Mouse (Mus musculus) cortical plate, adult 2 months (tissue): ENCODE measurements at regions not wholly inside any gene's neighbourhood (a gene's known extent, or its start where the extent isn't known, plus 50 kb on each side); places are given as distances from the start of the nearest gene placed in this dataset.

Source experiments
- H3K27ac ChIP-seq: fragments of 200-500 bp; 2 replicates; pipeline ENCODE4 v1.5.1; 2012; ENCODE audit warnings: low read length, control low read depth, inconsistent platforms; ENCODE audit not compliant: insufficient read depth
- H3K4me1 ChIP-seq: fragments of 200-500 bp; 2 replicates; pipeline ENCODE4 v1.6.1; 2011; ENCODE audit warnings: low read length; ENCODE audit not compliant: control insufficient read depth, insufficient read depth
- H3K4me3 ChIP-seq: fragments of 200-500 bp; 2 replicates; pipeline ENCODE4 v1.5.1; 2011; ENCODE audit warnings: mild to moderate bottlenecking, low read length, control low read depth; ENCODE audit not compliant: insufficient read depth
- CTCF ChIP-seq: fragments of 200-500 bp; IDR thresholded peaks from 2 replicates; pipeline ENCODE4 v1.5.1; 2011; ENCODE audit warnings: mild to moderate bottlenecking, control low read depth, low read length; ENCODE audit not compliant: insufficient read depth; ENCODE audit errors: extremely low read depth
- POLR2A ChIP-seq: fragments of 200-500 bp; IDR thresholded peaks from 2 replicates; pipeline ENCODE4 v1.6.1; 2011; ENCODE audit warnings: mild to moderate bottlenecking, low read length, control low read depth; ENCODE audit not compliant: insufficient read depth; ENCODE audit errors: extremely low read depth

DNA sequence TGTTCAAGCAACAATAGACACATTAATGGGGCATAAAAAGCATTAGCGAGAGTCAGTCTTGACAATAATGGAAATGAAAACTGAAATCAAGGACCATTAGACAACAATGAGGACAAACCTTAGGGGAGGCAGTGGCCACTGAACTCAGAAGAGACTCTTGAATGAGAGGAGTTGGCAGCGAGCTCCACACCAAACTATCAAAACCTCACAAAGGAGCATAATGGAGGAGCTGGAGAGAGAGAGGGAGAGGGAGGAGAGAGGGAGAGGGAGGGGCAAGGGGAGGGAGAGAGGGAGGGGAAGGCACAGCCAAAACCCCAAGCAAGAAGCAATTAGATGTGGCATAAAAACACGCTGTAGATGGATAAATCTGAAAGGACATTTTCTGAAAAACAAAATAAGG lies 227.4 kb upstream of the Msx2 start:
- Histone ChIP-seq H3K4me1 (no peaks in the 10 kb centered on the region), H3K27ac (no peak overlapping the region), H3K4me3 (no peak overlapping the region)
- no peak for TF ChIP-seq POLR2A
- no peak for TF ChIP-seq CTCF

DNA sequence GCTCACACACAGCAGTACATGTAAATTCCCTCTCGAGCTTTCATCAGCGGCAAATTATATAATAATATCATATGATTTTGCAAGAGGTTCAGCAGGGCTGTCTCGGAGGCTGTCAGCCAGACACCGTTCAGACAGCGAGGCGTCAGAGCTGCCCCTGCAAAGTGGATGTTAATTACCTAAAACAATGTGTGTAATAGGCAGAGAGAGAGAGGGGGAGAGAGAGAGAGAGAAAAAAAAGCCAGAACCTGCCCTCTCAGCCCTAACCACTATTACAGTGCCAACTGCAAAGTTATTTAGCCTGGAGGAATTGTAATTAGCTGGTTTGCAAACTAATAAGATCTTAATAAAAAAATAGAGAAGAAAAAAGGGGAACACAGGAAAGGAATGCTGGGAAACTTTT lies 225.1 kb upstream of the Msx2 start:
- H3K4me1 ChIP-seq, result no peaks in the 10 kb centered on the region
- H3K27ac ChIP-seq, result no peak overlapping the region
- H3K4me3 ChIP-seq, result no peak overlapping the region
- TF ChIP-seq POLR2A (no peak), CTCF (no peak)

DNA sequence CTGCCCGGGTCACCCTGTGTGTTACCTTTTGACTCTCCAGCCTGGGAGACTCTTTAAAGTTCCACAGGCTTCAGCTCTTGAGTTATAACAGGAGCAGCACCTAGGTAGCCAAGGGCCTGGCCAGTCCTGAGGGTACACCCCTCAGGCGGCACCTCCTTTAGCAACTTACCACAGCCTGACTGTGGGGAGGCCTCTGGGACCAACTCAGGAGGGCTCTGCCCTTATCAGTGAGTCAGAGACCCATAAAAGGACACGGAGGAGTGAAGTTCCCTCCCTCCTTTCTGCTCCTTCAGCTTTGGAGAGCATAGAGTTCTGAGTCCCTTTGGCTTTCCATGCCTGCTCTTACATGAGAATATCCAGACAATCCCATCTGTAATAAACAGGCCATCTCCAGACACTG lies 222.5 kb upstream of the Msx2 start:
- TF ChIP-seq POLR2A (no peak), CTCF (no peak)
- H3K4me3 ChIP-seq, result no peak overlapping the region
- H3K27ac ChIP-seq, result no peak overlapping the region
- H3K4me1 ChIP-seq, result no peaks in the 10 kb centered on the region

DNA sequence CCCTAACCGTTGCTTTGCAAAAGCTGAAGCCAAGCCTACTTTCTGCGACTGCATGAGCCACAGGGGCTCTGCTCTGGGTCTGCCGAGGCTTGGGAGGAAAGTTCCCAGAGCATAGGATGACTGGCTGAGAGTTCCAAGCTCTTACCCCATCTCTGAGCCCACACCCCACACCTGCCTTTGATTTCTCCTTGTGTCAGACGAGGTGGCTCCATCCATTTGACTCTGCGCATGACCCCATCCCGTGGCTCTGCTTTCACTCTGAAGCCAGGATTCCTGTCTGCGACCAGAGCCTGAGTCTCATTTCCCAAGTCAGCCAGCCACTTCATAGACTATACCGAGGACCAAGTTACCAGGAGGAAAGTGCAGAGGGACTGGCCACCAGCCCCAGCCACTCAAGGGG lies 216.1 kb upstream of the Msx2 start:
- no peak overlapping the region for H3K27ac ChIP-seq
- H3K4me1 ChIP-seq, result no peaks in the 10 kb centered on the region
- H3K4me3 ChIP-seq, result no peak overlapping the region
- no peak for TF ChIP-seq POLR2A
- no peak for TF ChIP-seq CTCF

DNA sequence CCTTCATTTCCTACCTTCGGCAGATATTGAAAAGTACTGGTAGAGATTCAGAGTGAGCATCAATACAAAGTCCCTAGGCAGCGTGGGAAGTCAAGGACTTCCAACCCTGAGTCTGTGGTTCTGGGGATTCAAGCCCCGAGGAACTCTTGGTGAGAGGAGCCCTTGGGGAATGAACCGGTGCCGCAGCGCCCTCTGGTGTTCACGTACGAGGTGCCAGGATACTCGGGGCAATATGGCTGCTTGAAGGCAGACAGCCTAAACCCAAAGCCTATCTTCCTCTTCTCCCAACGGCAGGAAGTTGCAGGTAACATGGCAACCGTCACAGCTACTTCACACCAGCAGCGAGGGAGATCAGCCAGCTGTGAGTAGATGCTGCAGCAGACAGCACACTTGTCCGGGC lies 215.6 kb upstream of the Msx2 start:
- Histone ChIP-seq H3K4me3 (no peak overlapping the region), H3K27ac (no peak overlapping the region), H3K4me1 (no peaks in the 10 kb centered on the region)
- TF ChIP-seq POLR2A (no peak), CTCF (peak; percentile 82)

DNA sequence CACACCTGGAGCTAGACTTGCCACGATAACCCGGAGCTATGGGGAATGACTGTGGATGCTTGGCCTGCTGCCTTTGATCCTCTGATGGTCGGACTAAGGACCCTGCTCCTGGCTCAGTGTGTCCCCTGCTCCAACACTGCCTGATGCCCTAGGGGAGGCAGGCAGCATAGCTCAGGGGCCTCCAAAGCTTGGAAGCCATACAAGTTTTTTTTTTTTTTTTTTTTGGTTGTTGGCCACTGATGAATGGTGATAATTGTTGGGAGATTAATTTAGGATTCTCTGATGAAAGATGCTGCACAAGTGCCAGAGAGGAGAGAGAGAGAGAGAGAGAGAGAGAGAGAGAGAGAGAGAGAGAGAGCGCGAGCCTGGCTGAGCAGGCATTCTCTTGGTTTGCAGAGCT lies 211.6 kb upstream of the Msx2 start:
- TF ChIP-seq POLR2A, result no peak
- TF ChIP-seq CTCF, result no peak
- Histone ChIP-seq H3K4me3 (no peak overlapping the region), H3K4me1 (no peaks in the 10 kb centered on the region), H3K27ac (no peak overlapping the region)

DNA sequence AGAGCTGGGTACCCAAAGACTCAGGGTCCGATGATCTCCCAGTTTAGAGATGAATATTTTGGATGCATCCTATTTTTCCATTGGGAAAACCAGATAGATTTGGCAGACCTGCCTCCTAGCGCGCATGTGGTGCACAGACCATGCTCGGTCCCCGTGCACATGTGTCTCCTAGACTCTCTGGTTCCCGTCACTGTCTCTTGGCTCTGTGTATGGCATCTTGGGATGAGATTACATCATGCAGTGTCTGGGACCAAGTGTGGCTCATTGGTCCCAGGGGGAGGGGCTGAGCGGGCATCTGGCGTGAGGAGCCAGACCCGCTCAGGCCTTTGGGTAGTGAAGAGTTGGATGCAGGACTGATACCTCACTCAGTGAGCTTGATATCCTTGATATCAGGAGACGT lies 204.3 kb upstream of the Msx2 start:
- Histone ChIP-seq H3K27ac (no peak overlapping the region), H3K4me3 (no peak overlapping the region), H3K4me1 (no peaks in the 10 kb centered on the region)
- TF ChIP-seq POLR2A (no peak), CTCF (no peak)

DNA sequence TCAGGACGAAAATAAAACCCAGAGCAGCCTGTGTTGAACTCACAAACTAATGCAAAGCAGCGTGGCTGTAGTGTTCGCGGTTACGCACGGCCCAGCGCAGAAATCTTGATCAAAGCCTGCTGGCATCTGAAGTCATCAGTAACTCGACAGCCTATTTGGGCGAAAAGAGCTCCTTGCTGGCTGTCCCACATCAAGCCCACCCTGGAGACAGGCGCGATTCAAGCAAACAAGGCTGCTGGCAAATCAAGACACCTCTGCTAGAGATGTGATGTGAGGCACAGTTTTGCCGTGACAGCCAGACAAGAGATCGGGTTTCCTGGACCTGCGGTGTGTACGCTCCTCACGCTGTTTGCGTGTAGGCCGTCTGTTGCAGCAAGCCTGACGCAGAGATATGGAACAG lies 197.5 kb upstream of the Msx2 start:
- no peak for TF ChIP-seq POLR2A
- TF ChIP-seq CTCF, result no peak
- no peaks in the 10 kb centered on the region for H3K4me1 ChIP-seq
- no peak overlapping the region for H3K4me3 ChIP-seq
- H3K27ac ChIP-seq, result no peak overlapping the region

DNA sequence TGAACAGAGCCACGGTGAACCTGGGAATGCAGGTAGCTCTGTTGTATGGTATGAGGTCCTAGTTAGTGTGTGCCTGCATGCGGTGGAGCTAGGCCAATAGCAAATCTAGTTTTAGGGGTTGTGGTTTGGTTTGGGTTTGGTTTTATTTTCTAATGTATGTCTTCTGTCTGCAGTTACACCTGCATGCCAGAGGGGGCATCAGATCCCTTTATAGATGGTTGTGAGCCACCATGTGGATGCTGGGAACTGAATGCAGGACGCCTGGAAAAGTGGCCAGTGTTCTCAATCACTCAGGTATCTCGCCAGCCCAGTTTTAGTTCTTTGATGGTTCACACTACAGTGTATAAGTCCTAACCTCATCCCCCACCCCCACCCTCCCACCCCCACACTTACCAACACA lies 194.6 kb upstream of the Msx2 start:
- Histone ChIP-seq H3K27ac (no peak overlapping the region), H3K4me3 (no peak overlapping the region), H3K4me1 (no peaks in the 10 kb centered on the region)
- TF ChIP-seq POLR2A, result no peak
- TF ChIP-seq CTCF, result no peak

DNA sequence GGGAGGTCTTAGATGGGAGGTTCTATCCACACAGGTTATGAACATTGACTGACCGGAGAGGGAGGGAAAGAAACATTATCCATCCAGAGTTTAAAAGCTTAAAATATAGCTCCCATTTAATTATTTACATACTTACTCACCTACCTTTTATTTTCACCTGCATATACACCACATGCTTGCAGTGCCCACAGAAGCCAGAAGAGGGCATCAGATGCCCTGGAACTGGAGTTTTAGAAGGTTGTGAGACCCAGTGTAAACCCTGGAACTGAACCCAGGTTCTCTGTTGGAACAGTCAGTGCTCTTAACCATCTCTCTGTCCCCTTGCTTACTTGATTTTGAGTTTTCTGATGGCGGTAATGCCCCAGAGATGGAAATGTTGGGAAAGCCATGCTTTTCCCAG lies 192.7 kb upstream of the Msx2 start:
- Histone ChIP-seq H3K4me3 (no peak overlapping the region), H3K27ac (no peak overlapping the region), H3K4me1 (no peaks in the 10 kb centered on the region)
- TF ChIP-seq CTCF (peak; percentile 10; the same call in 1 of the 2 replicates), POLR2A (no peak)

DNA sequence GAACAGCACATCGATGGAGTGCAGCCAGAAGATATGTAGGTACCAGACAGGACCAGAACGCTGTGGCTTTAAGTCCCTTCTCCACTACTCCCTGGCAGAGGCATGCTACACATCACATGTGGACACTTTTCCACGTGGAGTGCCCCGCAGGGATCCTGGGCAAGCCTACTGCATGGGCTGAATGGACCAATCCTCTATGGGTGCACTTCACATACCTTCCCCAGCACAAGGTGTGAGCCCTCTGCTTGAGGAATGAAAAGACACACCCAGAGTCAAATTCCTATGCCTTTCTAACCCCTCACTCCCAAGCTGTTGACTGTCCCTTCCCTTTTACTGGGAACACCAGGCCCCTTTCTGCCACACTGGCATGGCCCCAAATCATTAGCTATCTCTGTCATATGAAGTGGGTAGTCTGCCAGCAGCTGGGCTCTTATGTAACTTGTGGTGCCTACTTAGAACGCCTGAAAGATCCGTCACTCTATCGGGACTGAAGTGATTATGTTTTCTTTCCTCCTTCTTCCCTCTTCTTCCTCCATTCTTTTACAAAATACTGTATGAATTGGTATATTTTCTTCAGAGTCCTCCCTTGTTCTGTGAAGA lies 191.9 kb upstream of the Msx2 start:
- no peaks in the 10 kb centered on the region for H3K4me1 ChIP-seq
- H3K27ac ChIP-seq, result no peak overlapping the region
- TF ChIP-seq CTCF, result no peak
- no peak for TF ChIP-seq POLR2A
- no peak overlapping the region for H3K4me3 ChIP-seq
